Mouse (Mus musculus): ENCODE measurements around the gene Dnah8. TPM values are rescaled to one million over a fixed set of nuclear protein-coding genes. Genes with fewer than 3 reads are reported as not detected.

Dnah8 gene
- polyA plus RNA-seq, 1 experiment from 2014 or later = 2.1 TPM

DNA sequence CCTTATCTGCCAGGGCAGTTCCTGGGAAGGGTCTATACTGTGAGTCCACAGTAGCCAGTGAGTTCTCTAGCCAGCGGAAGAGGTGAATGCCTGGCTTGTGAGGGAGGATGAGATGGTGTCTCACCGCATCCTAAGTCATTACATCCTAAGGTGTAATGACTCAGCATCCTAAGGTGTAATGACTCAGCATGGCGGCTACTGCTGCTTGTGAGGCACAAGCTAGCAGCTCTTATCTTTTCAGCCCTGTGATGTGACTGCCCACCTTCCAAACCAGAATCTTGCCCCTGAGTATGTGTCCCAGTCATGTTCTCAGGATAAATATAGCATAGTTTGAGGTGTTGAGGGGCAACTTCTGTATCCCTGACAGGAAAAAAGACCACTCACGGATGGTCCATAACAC is 211.3 kb downstream of the Dnah8 start:
- Histone ChIP-seq H3K4me1 (peaks cover 15% of the 10 kb centered on the region), H3K36me3 (no peaks in the 10 kb centered on the region), H3K9ac (no peak overlapping the region), H3K27ac (replicated peaks) (0 out of 2 replicates have a peak overlapping the region, but pooled peaks have one; percentile 2), H3K4me2 (no peak overlapping the region), H3K27me3 (replicated peaks) (no peaks in the 10 kb centered on the region), H3K4me3 (no peak overlapping the region), H3K9me3 (peaks cover 5% of the 10 kb centered on the region; the same call in 1 of the 2 replicates)
- ATAC-seq (ENCODE audit: extremely low read depth, insufficient number of reproducible peaks, low FRiP score, low TSS enrichment) = no peak
- WGBS = 71% methylated on average over 4 of the region's 4 CpGs

DNA sequence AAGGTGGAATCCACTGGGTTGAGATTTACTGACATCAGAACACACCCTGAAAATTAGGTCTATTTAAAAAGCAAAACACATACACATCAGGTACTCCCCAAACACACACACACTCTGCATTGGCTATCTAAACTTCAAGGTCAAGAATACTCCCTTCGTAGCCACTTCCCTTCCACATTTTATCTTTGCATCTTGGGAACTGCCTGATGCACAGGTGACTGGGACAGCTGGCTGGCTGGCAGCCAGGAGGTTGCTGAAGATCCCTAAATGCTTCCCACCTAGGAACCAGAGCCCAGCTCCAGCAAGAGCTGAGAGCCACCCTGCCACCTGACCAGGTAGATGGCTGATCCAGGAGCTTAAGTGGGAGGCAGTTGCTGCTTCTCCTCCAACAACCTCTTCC is 212.9 kb downstream of the Dnah8 start:
- H3K36me3 ChIP-seq = no peaks in the 10 kb centered on the region
- no peak overlapping the region for H3K9ac ChIP-seq
- H3K4me2 ChIP-seq = no peak overlapping the region
- no peak overlapping the region for H3K4me3 ChIP-seq
- WGBS = 62% methylated on average over 1 of the region's 1 CpGs
- ATAC-seq (ENCODE audit: extremely low read depth, insufficient number of reproducible peaks, low FRiP score, low TSS enrichment) = no peak
- H3K27ac ChIP-seq (replicated peaks) = no peak overlapping the region
- peaks cover 15% of the 10 kb centered on the region for H3K4me1 ChIP-seq
- H3K9me3 ChIP-seq = no peaks in the 10 kb centered on the region
- no peaks in the 10 kb centered on the region for H3K27me3 ChIP-seq (replicated peaks)

DNA sequence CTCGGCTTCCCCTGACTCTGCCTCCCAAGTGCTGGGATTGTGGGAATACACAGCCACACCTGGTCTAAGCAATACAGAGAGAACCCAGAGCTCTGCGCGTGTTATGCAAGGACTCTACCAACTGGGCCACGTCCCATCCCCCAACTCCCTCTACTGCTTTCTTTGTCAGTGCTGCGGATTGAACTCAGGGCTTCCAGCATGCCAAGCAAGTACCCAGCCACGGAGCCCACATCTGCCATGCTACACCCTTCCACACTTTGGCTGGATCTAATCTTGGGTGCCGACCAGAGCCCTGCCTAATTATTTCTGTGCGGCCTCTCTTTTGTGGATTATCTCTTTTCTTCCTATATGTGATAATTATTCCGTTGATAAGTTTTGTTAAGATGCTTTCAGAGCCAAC is 215.9 kb downstream of the Dnah8 start:
- Histone ChIP-seq H3K27me3 (replicated peaks) (no peaks in the 10 kb centered on the region), H3K9me3 (no peaks in the 10 kb centered on the region), H3K4me3 (no peak overlapping the region), H3K27ac (replicated peaks) (no peak overlapping the region), H3K4me2 (no peak overlapping the region), H3K4me1 (peaks cover 7% of the 10 kb centered on the region), H3K9ac (no peak overlapping the region), H3K36me3 (no peaks in the 10 kb centered on the region)
- 64% methylated on average over 9 of the region's 9 CpGs for WGBS
- ATAC-seq (ENCODE audit: extremely low read depth, insufficient number of reproducible peaks, low FRiP score, low TSS enrichment) = no peak

GRCm38 (mm10) chr17:30842312-30842711 is 218.2 kb downstream of the Dnah8 start:
- ATAC-seq (ENCODE audit: extremely low read depth, insufficient number of reproducible peaks, low FRiP score, low TSS enrichment) = no peak
- H3K9me3 ChIP-seq = no peaks in the 10 kb centered on the region
- no peak overlapping the region for H3K4me2 ChIP-seq
- no peak overlapping the region for H3K9ac ChIP-seq
- H3K27me3 ChIP-seq (replicated peaks) = no peaks in the 10 kb centered on the region
- H3K4me1 ChIP-seq = no peaks in the 10 kb centered on the region
- H3K27ac ChIP-seq (replicated peaks) = no peak overlapping the region
- H3K36me3 ChIP-seq = no peaks in the 10 kb centered on the region
- 65% methylated on average over 6 of the region's 6 CpGs for WGBS
- H3K4me3 ChIP-seq = no peak overlapping the region

GRCm38 (mm10) chr17:30844321-30844791 is 220.2 kb downstream of the Dnah8 start:
- no peaks in the 10 kb centered on the region for H3K27me3 ChIP-seq (replicated peaks)
- no peaks in the 10 kb centered on the region for H3K9me3 ChIP-seq
- no peaks in the 10 kb centered on the region for H3K4me1 ChIP-seq
- WGBS = 43% methylated on average over 9 of the region's 9 CpGs
- no peak overlapping the region for H3K4me2 ChIP-seq
- ATAC-seq (ENCODE audit: extremely low read depth, insufficient number of reproducible peaks, low FRiP score, low TSS enrichment) = no peak
- no peak overlapping the region for H3K9ac ChIP-seq
- H3K4me3 ChIP-seq = no peak overlapping the region
- H3K27ac ChIP-seq (replicated peaks) = no peak overlapping the region
- H3K36me3 ChIP-seq = no peaks in the 10 kb centered on the region

GRCm38 (mm10) chr17:30847498-30847897 is 223.3 kb downstream of the Dnah8 start:
- Histone ChIP-seq H3K27me3 (replicated peaks) (no peaks in the 10 kb centered on the region), H3K4me1 (no peaks in the 10 kb centered on the region), H3K9me3 (peaks cover 3% of the 10 kb centered on the region; the same call in 1 of the 2 replicates), H3K27ac (replicated peaks) (no peak overlapping the region), H3K36me3 (no peaks in the 10 kb centered on the region), H3K4me3 (no peak overlapping the region), H3K4me2 (no peak overlapping the region), H3K9ac (no peak overlapping the region)
- no peak for ATAC-seq (ENCODE audit: extremely low read depth, insufficient number of reproducible peaks, low FRiP score, low TSS enrichment)
- WGBS = 77% methylated on average over 7 of the region's 7 CpGs

GRCm38 (mm10) chr17:30848086-30848485 is 223.9 kb downstream of the Dnah8 start:
- no peak overlapping the region for H3K9ac ChIP-seq
- H3K9me3 ChIP-seq = peaks cover 3% of the 10 kb centered on the region; the same call in 1 of the 2 replicates
- no peaks in the 10 kb centered on the region for H3K4me1 ChIP-seq
- no peaks in the 10 kb centered on the region for H3K27me3 ChIP-seq (replicated peaks)
- H3K27ac ChIP-seq (replicated peaks) = no peak overlapping the region
- H3K4me2 ChIP-seq = no peak overlapping the region
- no peak overlapping the region for H3K4me3 ChIP-seq
- 86% methylated on average over 5 of the region's 5 CpGs for WGBS
- no peak for ATAC-seq (ENCODE audit: extremely low read depth, insufficient number of reproducible peaks, low FRiP score, low TSS enrichment)
- no peaks in the 10 kb centered on the region for H3K36me3 ChIP-seq

DNA sequence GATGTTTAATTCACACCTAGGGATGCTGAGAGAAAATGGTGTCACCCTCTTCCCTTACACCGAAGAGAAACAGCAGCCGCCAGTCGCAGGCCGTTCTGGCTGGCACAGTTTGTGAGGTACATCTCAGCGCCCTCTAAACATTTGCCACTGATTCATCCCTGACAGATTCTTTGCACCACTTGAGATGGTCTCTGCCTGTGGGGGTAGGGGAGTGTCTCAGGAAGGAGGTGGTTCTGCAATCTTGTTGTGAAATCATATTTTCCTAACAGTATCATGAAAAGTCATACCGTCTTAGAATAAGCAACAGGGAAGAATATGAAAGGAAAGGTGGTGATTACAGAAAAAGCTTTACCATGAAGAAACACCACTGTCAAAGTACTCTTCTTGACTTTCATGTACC is 224.7 kb downstream of the Dnah8 start:
- 63% methylated on average over 6 of the region's 6 CpGs for WGBS
- no peak overlapping the region for H3K4me2 ChIP-seq
- H3K4me3 ChIP-seq = no peak overlapping the region
- H3K9ac ChIP-seq = no peak overlapping the region
- peaks cover 3% of the 10 kb centered on the region; the same call in 1 of the 2 replicates for H3K9me3 ChIP-seq
- no peaks in the 10 kb centered on the region for H3K27me3 ChIP-seq (replicated peaks)
- no peak overlapping the region for H3K27ac ChIP-seq (replicated peaks)
- no peaks in the 10 kb centered on the region for H3K4me1 ChIP-seq
- ATAC-seq (ENCODE audit: extremely low read depth, insufficient number of reproducible peaks, low FRiP score, low TSS enrichment) = no peak
- H3K36me3 ChIP-seq = no peaks in the 10 kb centered on the region

- no peak for ATAC-seq (ENCODE audit: extremely low read depth, insufficient number of reproducible peaks, low FRiP score, low TSS enrichment)
- H3K27me3 ChIP-seq (replicated peaks) = no peaks in the 10 kb centered on the region
- no peaks in the 10 kb centered on the region for H3K4me1 ChIP-seq
- no peak overlapping the region for H3K9ac ChIP-seq
- H3K4me3 ChIP-seq = no peak overlapping the region
- peaks cover 3% of the 10 kb centered on the region; the same call in 1 of the 2 replicates for H3K9me3 ChIP-seq
- no peak overlapping the region for H3K27ac ChIP-seq (replicated peaks)
- H3K36me3 ChIP-seq = no peaks in the 10 kb centered on the region
- WGBS = 90% methylated on average over 12 of the region's 12 CpGs
- no peak overlapping the region for H3K4me2 ChIP-seq
These were observed 225.7 kb downstream of the Dnah8 start for GRCm38 (mm10) chr17:30849813-30850212.

- H3K27me3 ChIP-seq (replicated peaks) = no peaks in the 10 kb centered on the region
- H3K4me2 ChIP-seq = no peak overlapping the region
- H3K27ac ChIP-seq (replicated peaks) = no peak overlapping the region
- H3K9ac ChIP-seq = no peak overlapping the region
- H3K4me3 ChIP-seq = no peak overlapping the region
- no peaks in the 10 kb centered on the region for H3K36me3 ChIP-seq
- no peak for ATAC-seq (ENCODE audit: extremely low read depth, insufficient number of reproducible peaks, low FRiP score, low TSS enrichment)
- peaks cover 3% of the 10 kb centered on the region; the same call in 1 of the 2 replicates for H3K9me3 ChIP-seq
- no peaks in the 10 kb centered on the region for H3K4me1 ChIP-seq
These were observed 228.2 kb downstream of the Dnah8 start for GRCm38 (mm10) chr17:30852345-30852744.

DNA sequence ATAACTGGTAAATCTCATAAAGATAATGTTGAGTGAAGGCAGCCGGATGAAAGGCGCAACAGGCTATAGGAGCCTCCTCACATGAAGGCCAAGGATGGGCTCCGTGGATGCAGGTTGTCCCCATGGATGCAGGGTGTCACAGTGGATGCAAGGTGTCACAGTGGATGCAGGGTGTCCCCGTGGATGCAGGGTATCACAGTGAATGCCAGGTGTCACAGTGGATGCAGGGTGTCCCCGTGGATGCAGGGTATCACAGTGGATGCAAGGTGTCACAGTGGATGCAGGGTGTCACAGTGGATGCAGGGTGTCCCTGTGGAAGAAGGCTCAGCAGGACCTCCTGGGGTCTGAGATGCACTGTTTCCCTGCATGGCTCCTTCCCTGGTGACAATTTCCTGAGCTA is 233.2 kb downstream of the Dnah8 start:
- WGBS = 79% methylated on average over 5 of the region's 5 CpGs
- peaks cover 4% of the 10 kb centered on the region; the same call in 1 of the 2 replicates for H3K4me1 ChIP-seq
- no peak for ATAC-seq (ENCODE audit: extremely low read depth, insufficient number of reproducible peaks, low FRiP score, low TSS enrichment)
- H3K36me3 ChIP-seq = no peaks in the 10 kb centered on the region
- no peak overlapping the region for H3K4me2 ChIP-seq
- H3K27me3 ChIP-seq (replicated peaks) = no peaks in the 10 kb centered on the region
- no peak overlapping the region for H3K4me3 ChIP-seq
- H3K9me3 ChIP-seq = peaks cover 1% of the 10 kb centered on the region; the same call in 1 of the 2 replicates
- no peak overlapping the region for H3K9ac ChIP-seq
- H3K27ac ChIP-seq (replicated peaks) = no peak overlapping the region

DNA sequence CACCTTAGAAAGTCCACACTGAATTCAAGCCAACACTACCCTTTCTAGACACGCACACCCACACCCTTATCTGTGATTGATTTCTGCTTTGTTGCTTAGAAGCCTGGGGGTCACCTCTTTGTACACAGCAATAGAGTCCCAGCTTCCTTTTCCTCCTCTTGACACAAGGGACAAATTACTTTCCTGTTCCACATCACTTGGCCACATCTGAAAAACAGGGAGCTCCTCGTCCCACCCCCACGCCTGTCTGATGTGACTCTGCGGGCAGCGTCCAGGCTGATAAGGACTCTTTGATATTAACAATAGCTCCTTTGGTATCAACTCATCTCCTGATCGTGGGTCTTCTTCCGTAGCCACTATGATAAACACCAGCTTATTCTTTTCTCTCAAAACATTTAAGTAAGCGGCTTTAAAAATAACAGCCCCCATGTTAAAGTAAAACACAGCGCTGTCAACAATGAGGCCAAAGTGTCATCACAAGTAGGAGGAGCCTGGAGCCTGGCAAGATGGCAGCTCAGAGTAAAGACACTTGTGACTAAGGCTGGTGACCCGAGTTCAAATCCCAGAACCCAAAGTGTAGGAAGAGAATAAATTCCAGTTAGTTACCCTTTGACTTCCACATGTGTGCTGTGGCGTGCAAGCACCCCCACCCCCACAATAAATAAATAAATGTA is 234.6 kb downstream of the Dnah8 start:
- 44% methylated on average over 11 of the region's 11 CpGs for WGBS
- H3K27ac ChIP-seq (replicated peaks) = no peak overlapping the region

More for the DNA sequence above, 234.6 kb downstream of the Dnah8 start:
- Histone ChIP-seq H3K36me3 (no peaks in the 10 kb centered on the region), H3K9ac (no peak overlapping the region), H3K27me3 (replicated peaks) (no peaks in the 10 kb centered on the region), H3K4me3 (no peak overlapping the region), H3K4me2 (no peak overlapping the region), H3K4me1 (peaks cover 8% of the 10 kb centered on the region), H3K9me3 (no peaks in the 10 kb centered on the region)
- ATAC-seq (ENCODE audit: extremely low read depth, insufficient number of reproducible peaks, low FRiP score, low TSS enrichment) = no peak
